Mouse (Mus musculus) 3134 (cell line): ENCODE results near the gene Gpn3.

Source experiments
- DNase-seq: peaks from one replicate; pipeline ENCODE4 v3.0.0-alpha.2; 2011; ENCODE audit warnings: low spot score; ENCODE audit not compliant: insufficient read length; ENCODE audit errors: extremely low read depth

Gpn3 gene

DNA sequence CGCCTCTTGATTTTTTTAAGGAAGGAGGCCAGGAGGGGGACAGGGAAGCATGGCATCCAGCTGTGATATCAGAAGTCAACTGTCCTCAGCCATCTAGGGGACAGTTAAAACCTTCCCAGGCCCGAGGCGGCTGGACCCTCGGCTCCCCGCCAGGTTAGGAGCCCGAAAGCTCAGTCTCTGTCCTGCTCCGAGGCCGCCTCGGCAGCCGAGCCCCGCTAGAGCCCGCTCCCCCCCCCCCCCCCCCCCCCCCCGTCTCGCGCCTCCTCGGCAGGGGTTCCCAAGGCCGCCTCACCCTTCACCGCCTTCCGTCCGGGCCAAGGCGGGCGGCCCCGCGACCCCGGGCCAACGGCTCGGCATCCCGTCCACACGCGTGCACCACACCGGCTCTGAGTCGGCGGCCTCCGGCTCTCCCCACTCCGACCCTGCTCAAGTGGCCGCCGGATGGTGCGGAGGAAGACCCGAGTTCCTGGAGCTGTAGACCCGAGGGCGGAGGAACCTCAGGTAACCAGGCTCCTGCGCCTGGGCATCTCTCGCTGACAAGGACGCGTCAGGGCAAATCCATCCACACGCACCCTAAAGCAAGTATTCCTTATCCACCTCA is at the start of gene Gpn3:
Gene Gpn3 (plus strand): TSS at position 286 of the 601 bp plus-strand sequence.
- peak; percentile 92 for DNase-seq

DNA sequence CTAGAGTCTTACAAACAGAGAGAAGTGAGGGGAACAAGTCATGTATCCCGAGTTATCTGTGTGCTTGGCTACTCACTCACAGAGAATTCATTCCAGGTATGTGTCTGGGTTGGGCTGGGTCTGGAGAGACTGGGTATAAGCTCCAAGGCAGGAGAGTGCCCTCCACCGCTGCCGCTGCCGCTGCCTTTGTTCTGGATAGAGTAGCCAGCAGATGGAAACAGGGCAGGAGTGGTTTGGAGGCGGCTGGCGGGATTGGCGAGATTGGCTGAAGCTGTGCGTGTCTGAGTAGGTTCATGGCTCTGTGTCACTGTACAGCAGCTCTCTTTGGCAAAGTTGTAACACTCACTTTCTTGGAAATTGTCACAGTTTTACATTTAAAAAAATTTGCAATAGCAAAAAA is 48.2 kb upstream of the Gpn3 start:
- DNase-seq: no peak

DNA sequence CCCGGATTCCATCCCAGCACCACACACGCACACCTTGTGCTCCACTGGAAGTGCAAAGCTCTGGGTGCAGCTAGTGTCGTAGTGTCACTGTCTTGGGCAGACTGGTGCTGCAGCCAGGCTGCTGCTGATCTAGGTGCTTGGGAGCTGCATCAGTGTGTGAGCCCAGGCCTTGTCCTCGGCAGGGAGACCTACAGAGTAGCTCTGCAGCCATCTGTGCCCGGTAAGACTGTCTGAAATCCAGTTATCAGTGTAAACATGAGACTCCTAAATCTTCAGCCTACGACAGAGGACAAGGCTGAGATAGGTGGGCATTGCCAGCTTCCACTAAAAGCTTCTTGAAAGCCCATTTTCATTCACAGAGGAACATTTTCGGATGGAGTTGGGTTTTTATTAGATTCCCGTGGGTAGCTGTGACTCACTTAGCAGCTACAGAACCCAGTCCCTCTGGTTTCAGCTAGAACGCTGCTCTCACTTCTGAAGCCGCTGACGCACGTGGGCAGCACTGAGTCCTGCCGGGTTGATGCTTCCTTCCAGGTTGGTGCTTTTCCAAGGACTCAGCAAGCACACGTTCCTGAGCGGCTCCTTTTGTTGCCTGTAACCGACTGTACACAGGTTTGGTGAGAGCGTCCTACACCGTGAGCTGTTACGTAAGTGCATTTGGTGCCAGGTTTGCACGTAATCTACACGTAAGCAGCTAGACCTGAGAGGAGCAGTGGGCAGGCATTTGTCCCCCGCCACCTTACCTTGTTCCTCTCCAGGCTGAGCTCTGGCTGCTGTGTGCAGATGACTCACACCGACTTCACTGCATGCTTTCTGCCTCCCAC is 46.9 kb upstream of the Gpn3 start:
- peak; percentile 75 for DNase-seq

DNA sequence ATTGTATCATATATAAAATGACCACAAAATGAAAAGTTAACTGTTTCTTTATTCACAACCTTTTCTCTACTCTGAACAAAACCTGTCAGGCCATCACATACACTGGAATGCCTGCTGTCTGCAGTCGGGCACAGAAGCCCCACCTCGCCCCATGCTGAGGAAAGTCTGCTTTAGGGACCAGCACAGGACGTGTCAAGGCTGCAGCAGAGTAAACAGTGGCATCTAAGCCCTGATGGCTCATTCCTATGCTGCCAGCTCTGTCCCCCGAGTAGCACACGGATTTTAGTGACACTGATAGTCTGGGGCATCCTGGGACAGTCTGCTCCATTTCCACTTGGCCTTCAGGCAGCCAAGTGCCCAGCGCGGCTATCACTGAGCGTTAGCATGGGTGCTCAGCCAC is 46.2 kb upstream of the Gpn3 start:
- no peak for DNase-seq

DNA sequence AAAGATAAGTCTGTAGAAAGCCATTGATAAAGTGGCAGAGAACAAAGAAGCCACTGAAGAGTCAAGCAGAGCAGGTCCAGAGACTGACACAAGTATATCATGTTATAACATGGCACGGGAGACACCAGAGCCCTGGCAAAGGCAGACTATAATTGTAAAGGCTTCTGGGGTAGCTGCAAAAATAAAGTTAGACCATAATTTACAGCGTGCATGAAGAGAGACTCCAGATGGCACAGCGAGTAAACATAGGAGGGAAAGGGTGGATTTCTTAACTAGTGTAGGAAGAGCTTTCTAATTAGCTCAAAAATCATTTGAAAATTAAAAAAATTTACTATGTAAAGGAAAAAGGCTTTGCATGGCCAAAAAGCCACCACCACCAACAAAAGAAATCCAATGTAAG is 44.4 kb upstream of the Gpn3 start:
- DNase-seq: no peak

DNA sequence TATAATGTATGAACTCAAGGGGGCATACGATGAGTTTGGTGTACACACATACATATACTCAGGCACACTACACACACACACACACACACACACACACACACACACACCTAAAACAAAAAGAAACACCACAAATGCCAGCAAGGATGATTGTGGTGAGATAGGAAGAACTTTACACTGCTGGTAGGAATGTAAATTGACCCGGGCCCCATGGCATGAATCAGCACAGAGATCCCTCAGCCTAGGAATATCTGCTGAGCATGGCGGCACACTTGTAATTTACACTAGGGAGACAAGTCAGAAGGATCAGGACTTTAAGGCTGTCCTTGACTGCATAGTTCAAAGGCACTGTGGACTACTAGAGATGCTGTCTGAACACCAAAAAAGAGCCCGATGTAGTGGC is 41.4 kb upstream of the Gpn3 start:
- no peak for DNase-seq

DNA sequence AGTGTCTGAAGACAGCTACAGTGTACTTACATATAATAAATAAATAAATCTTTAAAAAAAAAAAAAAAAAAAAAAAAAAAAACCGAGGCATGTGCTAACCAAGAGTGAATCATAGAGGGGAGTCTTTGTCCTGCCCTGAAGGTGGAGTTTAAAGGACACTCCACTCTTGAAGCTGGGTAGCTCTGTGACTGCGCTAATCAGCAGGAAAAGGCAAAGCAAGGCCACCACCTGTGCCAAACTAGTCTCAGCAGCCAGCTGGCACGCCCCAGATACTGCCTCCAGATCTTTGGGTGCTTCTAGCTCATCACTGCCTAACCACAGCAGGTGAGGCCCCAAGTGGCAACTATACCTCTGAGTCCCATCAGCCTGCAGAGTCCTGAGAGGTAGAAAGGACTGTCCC is 37.0 kb upstream of the Gpn3 start:
- no peak for DNase-seq

DNA sequence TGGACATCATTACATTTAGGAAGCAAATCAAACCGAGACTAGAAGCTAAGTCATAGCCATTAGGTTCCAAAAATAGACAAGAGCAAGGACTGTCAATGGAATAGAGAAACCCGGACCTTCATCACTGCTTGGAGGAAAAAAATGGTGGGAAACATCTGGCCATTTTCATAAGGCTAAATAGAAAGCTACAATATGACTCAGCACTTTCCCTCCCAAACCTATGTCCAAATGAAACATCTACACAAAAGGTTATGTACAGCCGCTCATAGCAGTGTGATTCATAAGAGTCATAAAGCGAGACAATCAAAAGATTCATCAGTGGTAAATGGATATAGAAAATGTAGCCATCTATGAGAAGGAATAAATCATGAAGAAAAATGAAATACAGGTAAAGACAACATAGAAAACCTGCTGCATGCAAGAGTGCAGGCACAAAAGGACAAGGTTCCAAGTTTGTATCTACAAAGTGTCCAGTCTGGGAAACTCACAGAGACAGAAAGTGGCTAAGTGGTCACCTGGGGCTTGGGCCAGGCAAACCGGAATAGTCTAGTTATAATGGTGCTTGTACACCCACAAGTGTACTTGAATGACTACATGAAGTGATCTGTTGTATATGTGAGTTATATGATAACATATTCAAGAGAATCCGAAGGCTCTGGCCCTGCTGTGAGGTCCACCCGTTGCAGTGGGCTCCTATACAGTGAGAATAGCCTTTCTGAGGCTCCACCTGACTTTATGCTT is 35.0 kb upstream of the Gpn3 start:
- no peak for DNase-seq

DNA sequence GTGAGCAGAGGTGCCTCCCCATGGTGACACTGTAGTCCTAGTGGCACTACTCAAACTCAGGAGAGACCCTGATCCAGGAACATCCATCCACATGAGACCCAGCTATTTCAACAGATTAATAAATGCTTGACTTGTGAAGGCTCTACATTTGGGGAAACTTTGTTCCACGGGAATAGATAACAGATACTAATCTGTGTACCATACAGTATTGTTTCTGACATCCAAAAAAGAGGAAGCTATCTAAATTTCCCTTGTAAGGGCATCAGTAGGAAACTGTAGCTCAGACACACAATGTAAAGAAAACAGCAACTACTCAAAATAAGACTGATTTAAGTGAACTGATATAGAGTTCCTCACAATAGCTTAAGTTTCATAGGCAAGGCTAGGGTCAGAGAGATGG is 28.8 kb upstream of the Gpn3 start:
- DNase-seq: no peak

DNA sequence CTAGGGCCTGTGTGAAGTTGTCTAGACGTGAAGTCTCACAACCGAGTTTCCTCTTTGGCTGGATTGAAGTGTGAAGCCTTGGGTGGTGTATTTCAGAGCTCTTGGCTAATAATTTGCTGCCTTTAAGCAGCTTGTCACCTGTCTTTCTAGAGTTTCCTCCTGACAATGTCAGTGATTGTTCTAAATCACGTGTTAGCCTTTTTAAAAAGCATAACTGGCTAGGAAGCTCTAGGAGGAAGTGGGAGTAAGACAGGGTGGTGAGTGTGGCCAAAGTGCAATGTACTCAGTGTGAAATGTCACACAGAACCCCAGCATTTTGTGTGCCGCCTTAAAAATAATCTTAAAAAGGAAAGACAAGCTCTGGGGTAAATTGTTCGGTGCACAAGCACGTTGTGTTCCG is 27.9 kb upstream of the Gpn3 start:
- DNase-seq: no peak

DNA sequence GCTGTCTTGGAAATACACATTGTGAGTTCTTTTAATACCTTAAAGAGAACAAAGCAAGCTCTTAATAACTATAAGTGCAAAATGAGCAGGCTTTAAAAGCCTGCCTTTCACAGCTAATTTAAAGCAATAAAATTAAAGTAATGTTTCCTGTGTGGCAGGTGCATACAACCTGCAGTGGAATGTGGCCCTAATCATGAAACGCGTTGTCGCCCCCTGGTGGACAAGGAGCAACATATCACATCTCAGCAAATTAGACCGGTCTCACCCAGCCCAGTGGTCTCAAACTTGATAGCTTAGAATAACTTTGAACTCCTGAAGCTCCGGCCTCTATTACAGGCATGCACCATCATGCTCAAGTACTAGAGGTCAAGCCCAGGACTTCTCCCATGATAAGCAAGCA is 27.4 kb upstream of the Gpn3 start:
- DNase-seq: no peak

DNA sequence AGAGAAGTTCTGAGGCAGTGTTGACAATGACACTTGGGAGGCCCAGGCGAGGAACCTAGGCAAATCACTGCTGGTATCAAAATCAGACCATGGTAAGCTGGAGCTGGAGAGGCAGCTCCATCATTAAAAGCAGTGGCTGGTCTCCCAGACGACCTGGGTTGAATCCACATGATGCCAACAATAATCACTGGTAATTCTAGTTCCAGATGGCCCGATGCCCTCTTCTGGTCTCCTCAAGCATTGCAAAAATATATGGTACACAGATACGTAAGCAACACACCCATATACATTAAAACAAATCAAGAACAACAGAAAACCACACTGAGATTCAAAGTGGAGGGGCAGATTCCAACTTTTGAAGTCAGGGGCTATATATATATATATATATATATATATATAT is 25.9 kb upstream of the Gpn3 start:
- DNase-seq: no peak

DNA sequence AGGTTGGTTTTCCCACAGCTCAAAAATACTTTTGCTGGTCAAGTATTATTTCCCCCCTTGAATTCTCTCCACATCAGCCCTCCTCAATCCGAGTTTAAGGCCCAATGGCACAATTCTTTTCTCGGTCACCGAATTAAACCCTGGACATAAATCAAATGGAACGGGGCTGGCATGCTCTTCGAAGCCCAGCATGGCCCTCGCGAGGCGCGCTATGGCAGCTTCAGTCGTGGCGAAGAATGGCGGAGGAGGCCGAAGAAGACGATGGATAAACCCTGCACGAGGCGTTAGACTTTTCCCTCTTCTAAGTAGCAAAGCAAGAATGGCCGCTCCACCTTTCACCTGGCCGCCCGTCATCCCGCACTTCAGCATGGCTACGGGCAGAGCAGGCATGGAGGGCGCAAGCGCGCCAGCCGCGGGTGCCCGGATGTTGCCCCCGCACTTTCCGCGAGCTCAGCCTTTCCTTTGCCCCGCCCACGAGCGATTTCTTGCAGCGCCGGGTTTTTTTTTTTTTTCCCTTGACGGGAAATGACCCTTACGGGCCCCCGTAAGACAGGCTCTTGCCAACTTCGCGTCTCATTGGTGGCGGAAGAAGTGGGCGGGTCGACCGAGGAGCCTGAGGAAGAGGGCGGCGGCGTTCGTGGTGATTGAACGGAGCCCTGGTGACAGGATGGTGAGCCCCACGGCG is 17.7 kb upstream of the Gpn3 start, which contains the start of the genes Rad9b and Vps29:
Gene Rad9b (minus strand): TSS at position 427 of the 685 bp plus-strand sequence.
Gene Vps29 (plus strand): TSS at position 563 of the 685 bp plus-strand sequence.
- peak; percentile 97 for DNase-seq

DNA sequence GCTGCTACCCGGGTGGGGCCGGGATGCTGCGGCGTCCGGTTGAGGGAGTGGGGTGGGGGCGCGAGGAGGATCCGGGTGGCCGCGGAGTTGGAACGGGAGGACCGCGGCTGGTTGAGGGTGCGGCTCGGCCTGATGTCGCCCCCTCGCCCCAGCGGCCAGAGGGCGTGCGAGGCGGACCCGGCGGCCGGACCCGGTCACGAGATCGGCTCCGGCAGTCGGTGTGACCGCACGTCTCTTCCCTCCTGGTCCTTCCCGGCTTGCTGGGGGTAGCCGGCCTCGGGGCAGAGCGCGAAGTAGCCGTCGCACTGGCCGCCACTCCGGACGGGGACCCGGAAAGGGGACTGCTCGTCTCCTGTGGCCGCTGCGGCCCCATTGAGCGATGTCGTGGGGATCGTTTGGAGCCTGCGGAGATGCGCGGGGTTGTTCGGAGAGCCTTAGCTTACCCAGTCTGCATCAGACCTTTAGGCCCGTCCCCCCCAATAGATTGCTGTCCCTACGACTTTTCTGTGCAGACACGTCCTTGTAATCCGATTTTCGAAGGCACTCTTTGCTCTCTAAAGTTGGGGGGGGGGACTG is 17.1 kb upstream of the Gpn3 start:
- DNase-seq: no peak

DNA sequence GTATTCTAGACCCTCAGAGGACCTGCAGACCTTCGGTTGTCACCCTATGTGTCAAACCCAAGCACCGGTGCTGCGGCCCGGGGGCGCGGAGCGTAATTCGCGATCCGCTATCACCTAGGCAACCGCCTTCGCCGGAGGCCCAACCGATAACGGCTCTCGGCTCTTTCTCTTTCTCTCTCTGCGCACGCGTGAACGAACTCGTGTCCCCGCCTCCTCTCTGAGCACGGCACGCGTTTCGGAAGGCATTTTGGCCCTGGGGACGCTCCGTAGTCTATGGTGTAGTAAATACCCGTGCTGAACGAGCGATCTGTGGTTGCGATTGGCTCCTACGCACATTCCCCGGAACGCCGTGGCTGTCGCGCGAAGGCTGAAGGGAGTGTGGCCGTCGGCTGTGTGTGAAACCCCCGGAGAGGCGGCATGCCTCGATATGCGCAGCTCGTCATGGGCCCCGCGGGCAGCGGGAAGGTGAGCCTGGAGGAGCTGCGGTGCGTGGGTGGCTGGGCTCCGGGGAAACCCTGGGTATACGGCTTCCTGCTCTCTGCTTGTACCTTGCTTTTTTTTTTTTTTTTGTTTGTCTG is 605 bp downstream of the Gpn3 start, which contains the start of gene Fam216a:
Gene Fam216a (minus strand): TSS at position 173 of the 578 bp plus-strand sequence.
- DNase-seq: peak; percentile 96

DNA sequence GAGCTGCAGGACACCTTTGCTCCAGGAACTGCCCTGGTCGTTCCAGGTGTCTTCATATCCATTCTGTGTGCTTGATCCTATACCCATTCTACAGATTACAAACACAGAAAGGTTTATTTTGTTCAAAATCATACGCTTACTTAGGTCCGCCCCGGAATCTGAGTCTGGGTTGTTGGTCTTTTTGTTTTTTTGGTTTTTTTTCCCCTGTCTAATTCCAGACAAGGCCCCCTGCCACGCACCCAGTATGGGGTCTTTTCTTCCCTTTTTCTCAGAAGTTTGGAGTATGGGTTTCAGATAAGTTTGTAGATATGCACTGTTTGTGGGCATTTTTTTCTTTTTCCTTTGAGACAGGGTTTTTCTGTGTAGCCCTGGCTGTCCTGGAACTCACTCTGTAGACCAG is 1.2 kb downstream of the Gpn3 start:
- DNase-seq: no peak

DNA sequence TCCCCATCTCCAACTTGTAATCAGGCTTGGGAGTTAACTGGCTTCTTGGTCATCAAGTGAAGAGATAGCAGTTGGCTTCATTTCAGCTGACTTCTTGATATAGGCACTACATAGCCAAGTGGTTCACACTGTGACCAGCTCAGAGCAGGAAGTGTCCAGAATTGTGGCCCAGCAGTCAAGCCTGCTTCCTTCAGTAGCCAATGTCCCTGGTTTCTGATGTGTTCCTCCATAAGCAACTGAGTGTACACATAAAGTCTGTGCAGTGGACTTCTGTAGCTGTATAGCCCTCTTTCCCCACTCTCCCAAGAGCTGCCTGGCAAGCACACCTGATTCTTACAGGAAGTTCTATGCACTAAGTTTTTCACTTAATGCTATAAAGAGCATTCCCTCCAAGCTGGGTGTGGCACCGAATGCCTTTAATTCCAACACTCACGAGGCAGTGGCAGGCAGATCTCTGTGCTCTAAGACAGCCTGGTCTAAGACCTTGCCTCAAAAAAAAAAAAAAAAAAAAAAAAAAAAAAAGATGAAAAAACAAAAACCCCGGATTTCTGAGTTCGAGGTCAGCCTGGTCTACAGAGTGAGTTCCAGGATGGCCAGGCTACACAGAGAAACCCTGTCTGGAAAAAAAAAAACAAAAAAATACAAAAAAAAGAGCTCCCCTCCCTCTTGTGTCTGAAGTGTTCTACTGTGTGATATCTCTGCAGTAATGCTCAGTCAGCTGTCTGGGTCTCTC is 5.6 kb downstream of the Gpn3 start:
- no peak for DNase-seq

DNA sequence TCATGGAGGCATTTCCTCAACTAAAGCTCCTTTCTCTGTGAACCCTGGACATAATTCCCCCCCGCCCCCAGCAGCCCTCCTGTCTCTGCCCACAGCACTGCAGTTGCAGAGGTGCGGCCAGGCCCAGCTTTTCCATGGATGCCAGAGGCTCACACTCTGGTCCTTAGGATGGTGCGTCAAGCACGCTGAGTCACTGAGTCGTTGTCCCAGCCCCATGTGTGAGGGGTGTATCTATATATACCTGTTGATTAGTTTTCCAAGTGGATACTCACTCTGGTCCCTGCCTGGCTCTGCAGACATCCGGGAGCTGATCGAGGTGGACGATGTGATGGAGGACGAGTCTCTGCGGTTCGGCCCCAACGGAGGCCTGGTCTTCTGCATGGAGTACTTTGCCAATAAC is 6.5 kb downstream of the Gpn3 start:
- DNase-seq: no peak

DNA sequence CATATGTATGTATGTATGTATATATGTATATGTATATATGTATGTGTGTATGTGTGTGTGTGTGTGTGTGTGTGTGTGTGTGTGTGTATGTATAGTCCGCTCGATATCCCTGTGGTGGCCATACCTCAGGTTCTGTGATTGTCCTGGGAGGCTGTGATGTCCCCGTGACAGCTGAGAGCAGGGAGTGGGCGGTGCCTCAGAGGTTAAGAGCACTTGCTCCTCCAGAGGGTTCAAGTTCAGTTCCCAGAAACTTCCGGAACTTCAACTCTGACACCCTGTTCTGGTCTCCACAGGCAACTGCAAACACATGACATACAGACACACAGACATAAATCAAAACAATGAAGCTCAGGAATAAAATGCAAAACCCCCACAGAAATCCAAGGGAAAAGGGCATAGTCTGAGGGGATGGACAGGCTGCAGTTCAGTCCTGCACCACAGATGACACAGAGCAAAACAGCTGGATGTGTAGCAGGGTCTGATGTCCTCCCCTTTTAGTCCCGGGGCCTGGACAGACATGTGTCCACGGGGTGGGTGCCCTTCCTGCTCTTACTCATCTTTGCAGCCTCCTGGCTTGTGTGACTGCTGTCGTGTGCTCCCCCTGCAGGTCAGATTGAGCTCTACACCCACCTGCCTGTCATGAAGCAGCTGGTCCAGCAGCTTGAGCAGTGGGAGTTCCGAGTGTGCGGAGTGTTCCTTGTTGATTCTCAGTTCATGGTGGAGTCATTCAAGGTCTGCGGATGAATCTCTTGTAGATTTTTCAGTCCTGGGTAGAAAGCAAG is 7.9 kb downstream of the Gpn3 start:
- peak; percentile 53 for DNase-seq
